Mouse (Mus musculus): ENCODE measurements around the gene Osbpl2.

GRCm38 (mm10) chr2:180115279-180115678, 3.8 kb upstream of the Osbpl2 start:
- TF ChIP-seq GATA1 (IDR thresholded peaks at IDR 0.05; ENCODE audit: borderline replicate concordance, low read length) (no peak), CTCF (IDR thresholded peaks at IDR 0.05; ENCODE audit: low read depth, low read length) (no peak), POLR2AphosphoS5 (IDR thresholded peaks at IDR 0.05; ENCODE audit: insufficient replicate concordance, low read depth, low read length) (no peak), GATA2 (IDR thresholded peaks at IDR 0.05; ENCODE audit: borderline replicate concordance, low read depth, low read length) (no peak)

Data from G1E (cell line).